Mouse (Mus musculus): ENCODE results near the gene Rusc2.

DNA sequence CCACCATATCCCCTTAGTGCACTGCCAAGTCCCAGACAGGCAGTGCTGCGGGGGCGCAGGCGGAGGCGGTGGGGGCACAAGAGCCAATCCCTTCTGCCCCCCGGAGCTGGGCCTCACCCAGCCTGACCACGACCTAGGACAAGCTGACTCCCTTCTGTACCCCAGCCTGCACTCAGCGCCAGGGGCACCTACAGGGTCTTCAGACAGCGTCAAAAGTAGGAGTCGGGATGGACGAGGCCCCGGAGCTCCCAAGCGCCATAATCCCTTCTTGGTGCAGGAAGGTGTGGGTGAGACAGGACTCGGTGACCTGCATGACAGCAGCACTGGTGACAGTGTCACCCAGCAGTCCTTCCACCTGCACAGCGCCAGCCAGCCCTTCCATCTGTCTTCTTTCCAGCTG lies 33.0 kb downstream of the Rusc2 start:
- TF ChIP-seq CTCF (IDR thresholded peaks at IDR 0.05) (no peak), EP300 (IDR thresholded peaks at IDR 0.05) (no peak)

Data from lung, postnatal 0 days (tissue).